Mouse (Mus musculus) heart, embryonic 12.5 days (tissue): Measurements from ENCODE around the gene Plppr1. TPM values are rescaled to one million over a fixed set of nuclear protein-coding genes. Genes with fewer than 3 reads are reported as not detected.
"Not testable (repeated sequence)": the region's sequence is repeated elsewhere in the genome, so short reads cannot be mapped to it uniquely, and the experiment has no call there.

ENCODE experiments used
- ATAC-seq: fragments of 200-750 bp; cut with Nextera tagmentation; 2 replicates; pipeline ENCODE4 v1.8.0; 2017; ENCODE audit warnings: moderate TSS enrichment, moderate library complexity; ENCODE audit not compliant: insufficient number of reproducible peaks, low FRiP score
- H3K27ac ChIP-seq: fragments of 300-500 bp; sonication (generic); 2 replicates; pipeline ENCODE4 v1.5.1; 2016; ENCODE audit warnings: mild to moderate bottlenecking, moderate library complexity; ENCODE audit not compliant: poor library complexity, severe bottlenecking
- H3K27me3 ChIP-seq: fragments of 300-500 bp; sonication (generic); replicated peaks from 2 replicates; pipeline ENCODE4 v1.6.1; 2016; ENCODE audit warnings: mild to moderate bottlenecking, moderate library complexity
- H3K36me3 ChIP-seq: fragments of 300-500 bp; sonication (generic); 2 replicates; pipeline ENCODE4 v1.6.1; 2016; ENCODE audit warnings: mild to moderate bottlenecking, moderate library complexity
- H3K4me1 ChIP-seq: fragments of 300-500 bp; sonication (generic); replicated peaks from 2 replicates; pipeline ENCODE4 v1.6.1; 2016; ENCODE audit warnings: mild to moderate bottlenecking
- H3K4me2 ChIP-seq: fragments of 300-500 bp; sonication (generic); 2 replicates; pipeline ENCODE4 v1.6.1; 2016; ENCODE audit warnings: mild to moderate bottlenecking, moderate library complexity
- H3K4me3 ChIP-seq: fragments of 300-500 bp; sonication (generic); 2 replicates; pipeline ENCODE4 v1.5.1; 2016; ENCODE audit warnings: mild to moderate bottlenecking
- H3K9ac ChIP-seq: fragments of 300-500 bp; sonication (generic); 2 replicates; pipeline ENCODE4 v1.6.1; 2016; ENCODE audit warnings: mild to moderate bottlenecking, moderate library complexity
- H3K9me3 ChIP-seq: fragments of 300-500 bp; sonication (generic); replicated peaks from 2 replicates; pipeline ENCODE4 v1.6.1; 2016; ENCODE audit warnings: mild to moderate bottlenecking, moderate library complexity
- WGBS: fragments of 180-500 bp; shearing (Covaris S2); methylation state at CpG from one replicate; pipeline ENCODE4 v1.1.7; 2016; 5-methylcytosine and 5-hydroxymethylcytosine counted together
- polyA plus RNA-seq: library from polyadenylated mRNA; unstranded; fragments of >200 nt; fragmentation: Nextera tagmentation; extraction: Ambion mirVana; gene quantifications from 2 replicates; pipeline ENCODE4 v1.2.1, GENCODE M21; 2016

Plppr1 gene
- polyA plus RNA-seq, 1 experiment from 2014 or later: 2.3 TPM

GRCm38 (mm10) chr4:49286197-49286492 is 227.1 kb downstream of the Plppr1 start:
- Histone ChIP-seq H3K4me1 (0 out of 2 replicates have a peak, but pooled peaks cover 4% of the 10 kb centered on the region), H3K36me3 (no peaks in the 10 kb centered on the region), H3K4me2 (no peak overlapping the region), H3K4me3 (no peak overlapping the region), H3K27me3 (no peaks in the 10 kb centered on the region), H3K9ac (no peak overlapping the region), H3K9me3 (no peaks in the 10 kb centered on the region), H3K27ac (no peak overlapping the region)
- WGBS: 73% methylated on average over 4 of the region's 4 CpGs
- no peak for ATAC-seq

- Histone ChIP-seq H3K4me1 (no peaks in the 10 kb centered on the region), H3K36me3 (no peaks in the 10 kb centered on the region), H3K27me3 (no peaks in the 10 kb centered on the region), H3K4me2 (no peak overlapping the region), H3K9me3 (no peaks in the 10 kb centered on the region), H3K27ac (no peak overlapping the region), H3K9ac (no peak overlapping the region), H3K4me3 (no peak overlapping the region)
- ATAC-seq: no peak
- 50% methylated on average over 1 of the region's 1 CpGs for WGBS
Observed at GRCm38 (mm10) chr4:49296434-49296833, 237.4 kb downstream of the Plppr1 start.

DNA sequence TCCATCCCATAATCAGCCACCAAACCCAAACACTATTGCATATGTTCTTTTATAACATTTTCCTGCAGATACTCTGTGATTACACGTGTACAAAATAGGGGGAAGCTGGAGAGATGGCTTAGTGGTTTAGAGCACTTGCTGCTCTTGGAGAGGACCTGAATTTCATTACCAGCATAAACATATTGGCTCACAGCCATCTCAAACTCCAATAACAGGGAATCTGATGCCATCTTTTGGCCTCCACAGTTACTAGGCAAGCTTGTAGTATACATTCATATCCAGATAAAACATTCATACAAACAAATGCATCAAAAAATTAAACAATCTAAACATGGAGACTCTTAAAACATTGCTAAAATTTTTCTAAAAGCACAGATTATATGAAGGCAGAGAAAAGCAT is 240.5 kb downstream of the Plppr1 start:
- no peaks in the 10 kb centered on the region for H3K9me3 ChIP-seq
- ATAC-seq: no peak
- no peaks in the 10 kb centered on the region for H3K27me3 ChIP-seq
- 28% methylated on average over 1 of the region's 1 CpGs for WGBS
- no peaks in the 10 kb centered on the region for H3K36me3 ChIP-seq
- no peak overlapping the region for H3K27ac ChIP-seq
- no peak overlapping the region for H3K4me2 ChIP-seq
- no peaks in the 10 kb centered on the region for H3K4me1 ChIP-seq
- no peak overlapping the region for H3K4me3 ChIP-seq
- no peak overlapping the region for H3K9ac ChIP-seq

DNA sequence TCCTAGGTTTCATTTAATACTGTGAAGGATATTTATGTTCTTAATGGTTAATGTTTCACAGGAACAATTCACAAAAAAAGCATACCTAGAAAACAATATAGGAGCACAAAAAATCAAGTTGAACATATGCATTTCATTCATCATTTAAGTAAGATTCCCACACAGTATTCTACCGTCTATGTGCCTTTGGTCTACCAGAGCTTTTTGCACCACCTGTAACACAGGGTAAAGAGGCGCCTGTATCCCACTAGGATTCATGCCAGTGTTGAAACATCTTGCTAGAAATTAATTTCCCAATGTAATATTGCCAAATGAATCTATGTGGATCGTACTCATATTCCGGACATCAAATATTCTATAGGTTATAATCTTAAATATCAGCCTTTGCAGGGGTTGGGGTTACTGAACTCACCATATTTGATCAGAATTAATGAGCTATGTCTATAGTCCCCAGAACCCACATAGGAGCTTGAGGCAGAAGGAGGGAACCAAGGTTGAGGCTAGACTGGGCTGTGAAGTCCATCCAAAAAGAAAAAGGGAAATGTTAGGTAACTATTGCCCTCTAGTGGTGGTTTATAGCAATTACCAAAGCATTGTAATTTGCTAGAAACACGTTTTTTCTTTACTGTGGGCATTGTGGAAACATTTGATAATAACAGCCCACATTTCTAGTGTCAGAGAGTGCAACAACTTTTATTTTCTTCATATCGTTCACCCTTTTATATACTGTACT is 263.0 kb downstream of the Plppr1 start:
- no peaks in the 10 kb centered on the region for H3K36me3 ChIP-seq
- no peaks in the 10 kb centered on the region for H3K27me3 ChIP-seq
- WGBS: 50% methylated on average over 6 of the region's 6 CpGs
- no peak overlapping the region for H3K4me2 ChIP-seq
- no peaks in the 10 kb centered on the region for H3K4me1 ChIP-seq
- H3K9ac ChIP-seq: no peak overlapping the region
- H3K4me3 ChIP-seq: no peak overlapping the region
- H3K27ac ChIP-seq: no peak overlapping the region
- no peak for ATAC-seq
- no peaks in the 10 kb centered on the region for H3K9me3 ChIP-seq

GRCm38 (mm10) chr4:49337949-49338348 is 278.9 kb downstream of the Plppr1 start:
- ATAC-seq, H3K27ac ChIP-seq, H3K27me3 ChIP-seq, H3K4me3 ChIP-seq, H3K9me3 ChIP-seq, H3K4me2 ChIP-seq, H3K36me3 ChIP-seq, H3K4me1 ChIP-seq, H3K9ac ChIP-seq: not testable (repeated sequence)
- 75% methylated on average over 3 of the region's 4 CpGs for WGBS

- not testable (repeated sequence) for H3K4me3 ChIP-seq
Observed at GRCm38 (mm10) chr4:49340091-49340490, 281.0 kb downstream of the Plppr1 start.

GRCm38 (mm10) chr4:49348001-49348400 is 288.9 kb downstream of the Plppr1 start:
- H3K4me2 ChIP-seq, H3K9me3 ChIP-seq, H3K4me1 ChIP-seq, H3K9ac ChIP-seq, H3K27me3 ChIP-seq, ATAC-seq, H3K4me3 ChIP-seq, H3K36me3 ChIP-seq, H3K27ac ChIP-seq: not testable (repeated sequence)
- WGBS: 68% methylated on average over 1 of the region's 1 CpGs

More at GRCm38 (mm10) chr4:49340091-49340490, 281.0 kb downstream of the Plppr1 start:
- H3K27ac ChIP-seq, H3K4me2 ChIP-seq, H3K9ac ChIP-seq, H3K9me3 ChIP-seq, ATAC-seq, H3K27me3 ChIP-seq, H3K4me1 ChIP-seq, H3K36me3 ChIP-seq: not testable (repeated sequence)
- WGBS: 46% methylated on average over 3 of the region's 3 CpGs

DNA sequence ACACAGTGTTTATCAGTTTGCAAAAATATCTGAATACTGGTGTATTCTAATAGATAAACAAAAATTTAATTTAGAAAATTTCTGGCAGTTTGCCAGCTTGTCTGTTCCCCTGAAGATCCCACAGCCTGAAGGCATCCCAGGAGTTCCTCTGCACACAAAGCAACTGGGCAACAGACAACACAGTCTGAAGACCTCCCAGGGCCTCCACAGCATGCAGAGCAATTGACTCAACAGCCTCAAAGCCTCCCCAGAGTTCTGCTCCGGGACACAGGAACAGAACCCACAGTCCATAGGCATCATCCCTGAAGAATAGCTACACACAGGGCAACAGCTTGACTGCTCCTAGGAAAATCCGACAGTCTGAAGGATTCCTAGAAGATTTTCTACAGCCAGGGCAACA is 289.6 kb downstream of the Plppr1 start:
- Histone ChIP-seq H3K9me3 (no peaks in the 10 kb centered on the region), H3K27ac (no peak overlapping the region), H3K4me2 (no peak overlapping the region), H3K36me3 (no peaks in the 10 kb centered on the region), H3K27me3 (no peaks in the 10 kb centered on the region), H3K9ac (no peak overlapping the region), H3K4me1 (no peaks in the 10 kb centered on the region), H3K4me3 (no peak overlapping the region)
- 78% methylated on average over 2 of the region's 2 CpGs for WGBS
- ATAC-seq: no peak

GRCm38 (mm10) chr4:49350470-49350869 is 291.4 kb downstream of the Plppr1 start:
- no peak overlapping the region for H3K4me3 ChIP-seq
- no peak overlapping the region for H3K27ac ChIP-seq
- H3K9ac ChIP-seq: no peak overlapping the region
- 82% methylated on average over 4 of the region's 4 CpGs for WGBS
- no peaks in the 10 kb centered on the region for H3K27me3 ChIP-seq
- H3K36me3 ChIP-seq: no peaks in the 10 kb centered on the region
- ATAC-seq: no peak
- no peaks in the 10 kb centered on the region for H3K4me1 ChIP-seq
- H3K4me2 ChIP-seq: no peak overlapping the region
- no peaks in the 10 kb centered on the region for H3K9me3 ChIP-seq

DNA sequence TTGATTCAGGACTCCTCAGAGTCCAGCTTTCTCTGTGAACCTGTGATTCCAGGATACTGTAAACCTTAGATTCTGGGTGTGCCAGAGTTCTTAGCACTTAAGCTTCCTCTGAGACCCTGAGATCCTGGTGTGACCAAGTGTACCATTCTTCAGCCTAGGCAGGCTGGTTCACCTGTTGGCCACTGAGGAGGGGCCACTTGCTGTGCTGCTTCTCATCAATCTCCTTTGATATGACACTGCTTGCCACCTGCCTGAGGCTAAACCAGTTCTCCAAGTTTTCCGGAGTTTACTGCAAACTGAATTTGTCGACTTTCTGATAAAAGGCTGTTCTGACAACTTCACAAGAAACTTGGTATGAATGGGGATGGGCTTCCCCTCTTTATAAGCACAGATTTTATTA is 298.0 kb downstream of the Plppr1 start:
- Histone ChIP-seq H3K4me2 (no peak overlapping the region), H3K9me3 (peaks cover 8% of the 10 kb centered on the region), H3K9ac (no peak overlapping the region), H3K27ac (no peak overlapping the region), H3K27me3 (no peaks in the 10 kb centered on the region), H3K4me3 (no peak overlapping the region), H3K36me3 (no peaks in the 10 kb centered on the region), H3K4me1 (no peaks in the 10 kb centered on the region)
- WGBS: 63% methylated on average over 2 of the region's 2 CpGs
- no peak for ATAC-seq

- not testable (repeated sequence) for H3K4me2 ChIP-seq, ATAC-seq, H3K36me3 ChIP-seq, H3K4me3 ChIP-seq, H3K27ac ChIP-seq, H3K27me3 ChIP-seq, H3K9ac ChIP-seq, H3K4me1 ChIP-seq
- peaks cover 22% of the 10 kb centered on the region for H3K9me3 ChIP-seq
- WGBS: 74% methylated on average over 3 of the region's 3 CpGs
Observed at GRCm38 (mm10) chr4:49368046-49368445, 309.0 kb downstream of the Plppr1 start.
